Mouse (Mus musculus): ENCODE measurements around the gene Ugt1a9.

- TF ChIP-seq EP300 (IDR thresholded peaks at IDR 0.05; ENCODE audit: insufficient read depth, low read depth, low read length) = no peak
- no peak for TF ChIP-seq CTCF (IDR thresholded peaks at IDR 0.05)
These were observed 129.9 kb downstream of the Ugt1a9 start, which contains the start of gene Ugt1a2 for GRCm38 (mm10) chr1:88200456-88200855.
